Mouse (Mus musculus) G1E (cell line): ENCODE results near the gene Sec61a1. TPM values are rescaled to one million over a fixed set of nuclear protein-coding genes. Genes with fewer than 3 reads are reported as not detected.

Experiments
- ATAC-seq: 2 replicates; pipeline ENCODE4 v1.8.0; 2016; ENCODE audit warnings: mild to moderate bottlenecking; ENCODE audit not compliant: insufficient number of reproducible peaks, poor library complexity, low FRiP score, severe bottlenecking; ENCODE audit errors: extremely low read depth
- DNase-seq: peaks from one replicate; pipeline ENCODE4 v3.0.0; 2012; ENCODE audit warnings: low spot score
- H3K27me3 ChIP-seq: 2 replicates; pipeline ENCODE4 v1.6.1; 2012; ENCODE audit warnings: mild to moderate bottlenecking, low read length, inconsistent platforms; ENCODE audit not compliant: insufficient read depth
- H3K36me3 ChIP-seq: replicated peaks from 2 replicates; pipeline ENCODE3; 2012; ENCODE audit warnings: mild to moderate bottlenecking, inconsistent platforms
- H3K4me1 ChIP-seq: 2 replicates; pipeline ENCODE4 v1.6.1; 2012; ENCODE audit warnings: low read depth, low read length, inconsistent platforms, mixed read lengths; ENCODE audit not compliant: insufficient read depth
- H3K4me3 ChIP-seq: 2 replicates; pipeline ENCODE4 v1.5.1; 2012; ENCODE audit warnings: low read depth, mild to moderate bottlenecking, inconsistent platforms, low read length, moderate library complexity, mixed read lengths
- H3K9me3 ChIP-seq: replicated peaks from 2 replicates; pipeline ENCODE4 v1.6.1; 2012; ENCODE audit warnings: inconsistent platforms
- CTCF ChIP-seq: IDR thresholded peaks from 2 replicates; pipeline ENCODE4 v1.5.1; 2012; ENCODE audit warnings: low read depth, low read length, inconsistent platforms, mixed read lengths
- GATA1 ChIP-seq: IDR thresholded peaks from 2 replicates; pipeline ENCODE4 v1.6.1; 2012; ENCODE audit warnings: borderline replicate concordance, low read length, inconsistent platforms, mixed read lengths
- GATA2 ChIP-seq: IDR thresholded peaks from 2 replicates; pipeline ENCODE4 v1.6.1; 2012; ENCODE audit warnings: low read depth, low read length, inconsistent platforms, borderline replicate concordance
- POLR2AphosphoS5 ChIP-seq: IDR thresholded peaks from 2 replicates; pipeline ENCODE4 v1.6.1; 2012; ENCODE audit warnings: low read depth, low read length, inconsistent platforms; ENCODE audit not compliant: insufficient replicate concordance
- TAL1 ChIP-seq: conservative IDR thresholded peaks from 2 replicates; pipeline ENCODE4 v1.6.1; 2012; ENCODE audit warnings: low read depth, low read length, inconsistent platforms, mixed read lengths
- polyA plus RNA-seq: library from polyadenylated mRNA; stranded (reverse); fragments of >175 nt; gene quantifications from 2 replicates; pipeline ENCODE4 v1.2.3, GENCODE M21; 2012
- total RNA-seq, 2 experiments: library from RNA; stranded (forward) in 1 of 2; stranded (reverse) in 1 of 2; fragments of 200-1000 nt in 1 of 2; fragments of >200 nt in 1 of 2; fragmentation: Nextera tagmentation in 1 of 2; gene quantifications; 2 replicates each; pipeline ENCODE4 v1.2.3; 2014 to 2017

Gene Sec61a1
- total and polyA plus RNA-seq, 3 experiments = 76.1 to 182 (median 86.0) TPM

GRCm38 (mm10) chr6:88557548-88557947 is 38.8 kb upstream of the Sec61a1 start:
- DNase-seq (no peak), ATAC-seq (no peak)
- peaks cover 62% of the 10 kb centered on the region for H3K27me3 ChIP-seq
- no peak for TF ChIP-seq TAL1
- TF ChIP-seq POLR2AphosphoS5 = no peak
- TF ChIP-seq CTCF = no peak
- no peak for TF ChIP-seq GATA2
- no peak for TF ChIP-seq GATA1
- H3K9me3 ChIP-seq = no peaks in the 10 kb centered on the region
- H3K4me1 ChIP-seq = peaks cover 11% of the 10 kb centered on the region
- H3K36me3 ChIP-seq = no peaks in the 10 kb centered on the region
- H3K4me3 ChIP-seq = no peak overlapping the region

GRCm38 (mm10) chr6:88549916-88550315 is 31.2 kb upstream of the Sec61a1 start:
- DNase-seq (no peak), ATAC-seq (no peak)
- Histone ChIP-seq H3K4me1 (peaks cover 44% of the 10 kb centered on the region), H3K27me3 (peaks cover 32% of the 10 kb centered on the region), H3K4me3 (no peak overlapping the region), H3K9me3 (no peaks in the 10 kb centered on the region), H3K36me3 (no peaks in the 10 kb centered on the region)
- TF ChIP-seq TAL1 (no peak), GATA2 (no peak), POLR2AphosphoS5 (no peak), CTCF (no peak), GATA1 (no peak)

GRCm38 (mm10) chr6:88549137-88549814 is 30.6 kb upstream of the Sec61a1 start:
- no peaks in the 10 kb centered on the region for H3K9me3 ChIP-seq
- H3K27me3 ChIP-seq = peaks cover 27% of the 10 kb centered on the region
- ATAC-seq (no peak), DNase-seq (no peak)
- no peak overlapping the region for H3K4me3 ChIP-seq
- no peak for TF ChIP-seq GATA1
- no peak for TF ChIP-seq POLR2AphosphoS5
- no peak for TF ChIP-seq GATA2
- TF ChIP-seq TAL1 = no peak
- TF ChIP-seq CTCF = no peak
- no peaks in the 10 kb centered on the region for H3K36me3 ChIP-seq
- H3K4me1 ChIP-seq = peaks cover 51% of the 10 kb centered on the region

GRCm38 (mm10) chr6:88548405-88549049 is 29.8 kb upstream of the Sec61a1 start:
- no peaks in the 10 kb centered on the region for H3K36me3 ChIP-seq
- peaks cover 24% of the 10 kb centered on the region for H3K27me3 ChIP-seq
- H3K4me1 ChIP-seq = peaks cover 53% of the 10 kb centered on the region
- H3K9me3 ChIP-seq = no peaks in the 10 kb centered on the region
- peak; percentile 50 for TF ChIP-seq TAL1
- no peak for TF ChIP-seq GATA2
- TF ChIP-seq CTCF = no peak
- TF ChIP-seq GATA1 = no peak
- TF ChIP-seq POLR2AphosphoS5 = no peak
- peak; percentile 23 for DNase-seq
- peak; percentile 38; the same call in 1 of the 2 replicates for ATAC-seq
- peak overlapping the region; percentile 58; the same call in 1 of the 2 replicates for H3K4me3 ChIP-seq

- peaks cover 53% of the 10 kb centered on the region for H3K4me1 ChIP-seq
- H3K36me3 ChIP-seq = no peaks in the 10 kb centered on the region
- H3K9me3 ChIP-seq = no peaks in the 10 kb centered on the region
- peaks cover 21% of the 10 kb centered on the region for H3K27me3 ChIP-seq
- TF ChIP-seq TAL1 (no peak), POLR2AphosphoS5 (no peak), GATA2 (no peak), GATA1 (no peak), CTCF (no peak)
- no peak for ATAC-seq
- H3K4me3 ChIP-seq = peak overlapping the region; percentile 57; the same call in 1 of the 2 replicates
- DNase-seq = no peak
Observed at GRCm38 (mm10) chr6:88545397-88545790, 26.7 kb upstream of the Sec61a1 start.
